Mouse (Mus musculus) testis, postnatal 14 days (tissue): ENCODE measurements around the gene Rhbdd2.
"Not testable (repeated sequence)": the region's sequence is repeated elsewhere in the genome, so short reads cannot be mapped to it uniquely, and the experiment has no call there.

Experiments
- DNase-seq: peaks from one replicate; pipeline ENCODE4 v3.0.0; 2021; ENCODE audit warnings: low spot score

Gene Rhbdd2

GRCm38 (mm10) chr5:135632117-135632796, at the start of gene Rhbdd2:
Rhbdd2 (plus strand) TSS chr5:135632618.
- peak; percentile 98 for DNase-seq

GRCm38 (mm10) chr5:135585691-135586090, 46.7 kb upstream of the Rhbdd2 start:
- no peak for DNase-seq

- DNase-seq: no peak
These were observed 44.7 kb upstream of the Rhbdd2 start for GRCm38 (mm10) chr5:135587764-135588163.

- no peak for DNase-seq
These were observed 42.2 kb upstream of the Rhbdd2 start for GRCm38 (mm10) chr5:135589996-135590784.

- not testable (repeated sequence) for DNase-seq
These were observed 27.8 kb upstream of the Rhbdd2 start for GRCm38 (mm10) chr5:135604643-135605042.

GRCm38 (mm10) chr5:135606717-135607116, 25.7 kb upstream of the Rhbdd2 start:
- DNase-seq: not testable (repeated sequence)

- DNase-seq: no peak
These were observed 24.8 kb upstream of the Rhbdd2 start for GRCm38 (mm10) chr5:135607581-135607980.

GRCm38 (mm10) chr5:135609794-135610193, 22.6 kb upstream of the Rhbdd2 start:
- DNase-seq: no peak

GRCm38 (mm10) chr5:135619741-135620140, 12.7 kb upstream of the Rhbdd2 start:
- not testable (repeated sequence) for DNase-seq

GRCm38 (mm10) chr5:135620526-135620925, 11.9 kb upstream of the Rhbdd2 start:
- DNase-seq: no peak

- DNase-seq: no peak
These were observed 10.7 kb upstream of the Rhbdd2 start for GRCm38 (mm10) chr5:135621725-135622124.

- DNase-seq: no peak
These were observed 9.3 kb upstream of the Rhbdd2 start for GRCm38 (mm10) chr5:135623006-135623563.

GRCm38 (mm10) chr5:135628916-135629315, 3.5 kb upstream of the Rhbdd2 start:
- DNase-seq: no peak

- no peak for DNase-seq
These were observed 3.0 kb upstream of the Rhbdd2 start for GRCm38 (mm10) chr5:135629401-135629800.

- DNase-seq: peak; percentile 52
These were observed 1.8 kb upstream of the Rhbdd2 start for GRCm38 (mm10) chr5:135630598-135630997.

GRCm38 (mm10) chr5:135632797-135633144, 353 bp downstream of the Rhbdd2 start:
- no peak for DNase-seq

- DNase-seq: no peak
These were observed 7.5 kb downstream of the Rhbdd2 start for GRCm38 (mm10) chr5:135639760-135640458.

GRCm38 (mm10) chr5:135640459-135640789, 8.0 kb downstream of the Rhbdd2 start:
- no peak for DNase-seq

- DNase-seq: no peak
These were observed 8.6 kb downstream of the Rhbdd2 start for GRCm38 (mm10) chr5:135641028-135641427.

GRCm38 (mm10) chr5:135642686-135643551, 10.5 kb downstream of the Rhbdd2 start:
- DNase-seq: no peak

- DNase-seq: no peak
These were observed 11.1 kb downstream of the Rhbdd2 start for GRCm38 (mm10) chr5:135643552-135643842.

- DNase-seq: no peak
These were observed 11.5 kb downstream of the Rhbdd2 start for GRCm38 (mm10) chr5:135643869-135644268.
